Mouse (Mus musculus) ES-E14 (cell line): ENCODE measurements around the gene Atp6v1e2.

ENCODE experiments used
- HCFC1 ChIP-seq: IDR thresholded peaks from 2 replicates; pipeline ENCODE4 v1.6.1; 2012; ENCODE audit warnings: low read length, inconsistent platforms, borderline replicate concordance; ENCODE audit not compliant: insufficient read depth
- ZC3H11A ChIP-seq: IDR thresholded peaks from 2 replicates; pipeline ENCODE4 v1.6.1; 2012; ENCODE audit warnings: low read depth, mild to moderate bottlenecking, inconsistent platforms, low read length, borderline replicate concordance

GRCm38 (mm10) chr17:86957239-86957638 is 9.5 kb upstream of the Atp6v1e2 start:
- no peak for TF ChIP-seq ZC3H11A
- no peak for TF ChIP-seq HCFC1
